19 mouse cellular contexts compared by ENCODE assay signal in the genomic region with DNA sequence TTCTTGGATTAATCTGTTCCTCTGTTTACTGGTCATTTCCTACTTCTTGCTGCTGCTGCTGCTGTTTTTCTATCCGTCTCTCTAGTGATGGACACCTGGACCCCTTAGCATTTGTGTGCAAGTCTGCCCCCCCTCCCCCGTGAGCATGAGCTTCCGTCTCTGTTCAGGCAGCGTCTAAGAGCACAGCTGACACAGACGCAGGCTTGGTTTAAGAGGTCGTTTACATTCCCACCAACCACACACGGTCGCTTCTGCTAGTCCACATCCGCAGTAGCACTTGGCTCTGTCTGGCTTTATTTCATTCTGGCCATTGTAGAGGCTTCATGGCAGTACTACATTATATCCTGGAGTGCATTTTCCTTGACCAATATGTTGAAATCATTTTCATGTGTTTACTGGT.
DNase-seq lines count a peak whose midpoint lies in the region; ATAC-seq and TF ChIP-seq lines count a peak whose summit lies in the region.
"Had no signal": no experiment of that assay in that cellular context is flagged by ENCODE, and none has a peak within 500 bp of the region (broad histone marks: within the 10 kb centered on the region; RNA-seq: fewer than 3 reads in every experiment).

No protein-coding gene starts in this region.

- DNase-seq in heart, postnatal 25 days (ENCODE audit: low spot score) = no peak
- peak; percentile 62 for DNase-seq in lung, embryonic 14.5 days
- no peak for DNase-seq in lung, adult 2 months
- DNase-seq in embryo, embryonic 10.5 days (ENCODE audit: low spot score) = peak; percentile 37
- no peak for DNase-seq in layer of hippocampus, adult 18-20 months (ENCODE audit: low spot score in 2 of 2)
- DNase-seq: adrenal gland, postnatal 36 days; cerebellum, adult 18-20 months; forebrain, postnatal 0 days; gastrocnemius, postnatal 36 days; heart, postnatal 10 days; kidney, postnatal 14 days had no signal

- ATAC-seq in heart, embryonic 12.5 days (ENCODE audit: insufficient number of reproducible peaks, low FRiP score) = no peak
- ATAC-seq in lung, embryonic 14.5 days (ENCODE audit: insufficient read depth) = peak; percentile 47; the same call in 1 of the 2 replicates
- ATAC-seq in forebrain, embryonic 12.5 days (ENCODE audit: low FRiP score) = no peak
- ATAC-seq: forebrain, postnatal 0 days had no signal

- H3K36me3 ChIP-seq in heart, embryonic 12.5 days = no peaks in the 10 kb centered on the region
- H3K36me3 ChIP-seq in lung, embryonic 14.5 days (ENCODE audit: insufficient read depth) = no peaks in the 10 kb centered on the region
- H3K36me3 ChIP-seq in megakaryocyte, embryonic 14.5 days (replicated peaks; ENCODE audit: low read length) = no peaks in the 10 kb centered on the region
- H3K36me3 ChIP-seq in forebrain, embryonic 12.5 days (replicated peaks) = no peaks in the 10 kb centered on the region
- H3K36me3 ChIP-seq: embryonic facial prominence, embryonic 15.5 days; midbrain, embryonic 12.5 days; neural tube, embryonic 12.5 days had no signal

- TF ChIP-seq POLR2A in lung, adult 2 months (IDR thresholded peaks at IDR 0.05; ENCODE audit: borderline replicate concordance, extremely low read depth, low read depth, low read length) = no peak

- peak overlapping the region; percentile 42 for H3K4me2 ChIP-seq in heart, embryonic 12.5 days
- peak overlapping the region; percentile 39; the same call in 1 of the 2 replicates for H3K4me2 ChIP-seq in lung, embryonic 14.5 days
- no peak overlapping the region for H3K4me2 ChIP-seq in forebrain, embryonic 12.5 days
- H3K4me2 ChIP-seq: embryonic facial prominence, embryonic 15.5 days; midbrain, embryonic 12.5 days; neural tube, embryonic 12.5 days had no signal

- 32% methylated on average over 9 of the region's 9 CpGs for WGBS in heart, embryonic 12.5 days
- 6% methylated on average over 9 of the region's 9 CpGs for WGBS in lung, embryonic 14.5 days
- WGBS in lung, adult 2 months = 12% methylated on average over 9 of the region's 9 CpGs
- 36% methylated on average over 9 of the region's 9 CpGs for WGBS in forebrain, embryonic 12.5 days

- H3K9ac ChIP-seq in heart, embryonic 12.5 days = no peak overlapping the region
- peak overlapping the region; percentile 23; the same call in 1 of the 2 replicates for H3K9ac ChIP-seq in lung, embryonic 14.5 days
- no peak overlapping the region for H3K9ac ChIP-seq in forebrain, embryonic 12.5 days
- H3K9ac ChIP-seq: embryonic facial prominence, embryonic 15.5 days; forebrain, postnatal 0 days; liver, embryonic 14.5 days; midbrain, embryonic 12.5 days; neural tube, embryonic 12.5 days had no signal

- no peaks in the 10 kb centered on the region for H3K9me3 ChIP-seq in heart, embryonic 12.5 days (replicated peaks)
- H3K9me3 ChIP-seq in lung, embryonic 14.5 days (ENCODE audit: low read depth, low read length) = no peaks in the 10 kb centered on the region
- no peaks in the 10 kb centered on the region for H3K9me3 ChIP-seq in megakaryocyte, embryonic 14.5 days
- H3K9me3 ChIP-seq in forebrain, embryonic 12.5 days = no peaks in the 10 kb centered on the region
- H3K9me3 ChIP-seq: embryonic facial prominence, embryonic 15.5 days; midbrain, embryonic 12.5 days; neural tube, embryonic 12.5 days had no signal

- H3K27ac ChIP-seq in heart, embryonic 12.5 days (ENCODE audit: poor library complexity, severe bottlenecking) = no peak overlapping the region
- peak overlapping the region; percentile 18; the same call in 1 of the 2 replicates for H3K27ac ChIP-seq in lung, embryonic 14.5 days (ENCODE audit: low read depth)
- no peak overlapping the region for H3K27ac ChIP-seq in forebrain, embryonic 12.5 days
- H3K27ac ChIP-seq: embryonic facial prominence, embryonic 15.5 days; left cerebral cortex, adult 2 months; liver, embryonic 14.5 days; midbrain, embryonic 12.5 days; neural tube, embryonic 12.5 days had no signal

- intact Hi-C loops in heart, postnatal 25 days (cut with DNase I) = no loop called here

- no peak overlapping the region for H3K4me3 ChIP-seq in heart, embryonic 12.5 days
- no peak overlapping the region for H3K4me3 ChIP-seq in lung, embryonic 14.5 days (ENCODE audit: low read depth, low read length)
- H3K4me3 ChIP-seq in lung, adult 2 months (replicated peaks; ENCODE audit: extremely low read depth, low read depth, low read length) = no peak overlapping the region
- H3K4me3 ChIP-seq in megakaryocyte, embryonic 14.5 days (replicated peaks) = peak overlapping the region; percentile 46
- no peak overlapping the region for H3K4me3 ChIP-seq in forebrain, embryonic 12.5 days (replicated peaks)
- H3K4me3 ChIP-seq: embryonic facial prominence, embryonic 15.5 days; left cerebral cortex, adult 2 months; midbrain, embryonic 12.5 days; neural tube, embryonic 12.5 days had no signal

- no peaks in the 10 kb centered on the region for H3K27me3 ChIP-seq in heart, embryonic 12.5 days (replicated peaks)
- no peaks in the 10 kb centered on the region for H3K27me3 ChIP-seq in lung, embryonic 14.5 days (ENCODE audit: insufficient read depth, low read length)
- H3K27me3 ChIP-seq in megakaryocyte, embryonic 14.5 days (replicated peaks) = no peaks in the 10 kb centered on the region
- no peaks in the 10 kb centered on the region for H3K27me3 ChIP-seq in forebrain, embryonic 12.5 days
- H3K27me3 ChIP-seq: embryonic facial prominence, embryonic 15.5 days; midbrain, embryonic 12.5 days; neural tube, embryonic 12.5 days had no signal

- H3K4me1 ChIP-seq in heart, embryonic 12.5 days (replicated peaks) = peaks cover 16% of the 10 kb centered on the region
- H3K4me1 ChIP-seq in lung, embryonic 14.5 days (ENCODE audit: insufficient read depth) = no peaks in the 10 kb centered on the region
- H3K4me1 ChIP-seq in lung, adult 2 months (ENCODE audit: control insufficient read depth, insufficient read depth, low read length) = no peaks in the 10 kb centered on the region
- H3K4me1 ChIP-seq in megakaryocyte, embryonic 14.5 days = peaks cover 14% of the 10 kb centered on the region
- no peaks in the 10 kb centered on the region for H3K4me1 ChIP-seq in forebrain, embryonic 12.5 days

- no peak for TF ChIP-seq CTCF in lung, embryonic 14.5 days (IDR thresholded peaks at IDR 0.05; ENCODE audit: low read depth)
- TF ChIP-seq CTCF in lung, adult 2 months (IDR thresholded peaks at IDR 0.05; ENCODE audit: insufficient read depth, low read length) = no peak

Comparison
In these comparisons a context has a peak if more than half of its experiments do, and no peak if none do; other contexts are left out.
1. DNase-seq: peak in lung, embryonic 14.5 days (single experiment) and embryo, embryonic 10.5 days (single experiment); none in heart, postnatal 25 days (single experiment), lung, adult 2 months (single experiment) and layer of hippocampus, adult 18-20 months (0 of 2).